Mouse (Mus musculus) midbrain, embryonic 13.5 days (tissue): ENCODE data around the gene Aamp. TPM values are rescaled to one million over a fixed set of nuclear protein-coding genes. Genes with fewer than 3 reads are reported as not detected.
"Not testable (repeated sequence)": the region's sequence is repeated elsewhere in the genome, so short reads cannot be mapped to it uniquely, and the experiment has no call there.

Source experiments
- ATAC-seq: fragments of 200-750 bp; cut with Nextera tagmentation; 2 replicates; pipeline ENCODE4 v1.8.0; 2017; ENCODE audit warnings: mild to moderate bottlenecking, moderate TSS enrichment, moderate library complexity
- H3K27ac ChIP-seq: fragments of 300-500 bp; sonication (generic); 2 replicates; pipeline ENCODE4 v1.5.1; 2015; ENCODE audit warnings: inconsistent platforms, mild to moderate bottlenecking, moderate library complexity
- H3K27me3 ChIP-seq: fragments of 300-500 bp; sonication (generic); 2 replicates; pipeline ENCODE4 v1.6.1; 2015; ENCODE audit warnings: mild to moderate bottlenecking, inconsistent platforms
- H3K36me3 ChIP-seq: fragments of 300-500 bp; sonication (generic); 2 replicates; pipeline ENCODE4 v1.6.1; 2015; ENCODE audit warnings: mild to moderate bottlenecking, inconsistent platforms
- H3K4me1 ChIP-seq: fragments of 300-500 bp; sonication (generic); replicated peaks from 2 replicates; pipeline ENCODE4 v1.6.1; 2015; ENCODE audit warnings: inconsistent platforms
- H3K4me2 ChIP-seq: fragments of 300-500 bp; sonication (generic); replicated peaks from 2 replicates; pipeline ENCODE4 v1.6.1; 2015; ENCODE audit warnings: moderate library complexity, mild to moderate bottlenecking, inconsistent platforms
- H3K4me3 ChIP-seq: fragments of 300-500 bp; sonication (generic); replicated peaks from 2 replicates; pipeline ENCODE4 v1.5.1; 2015; ENCODE audit warnings: mild to moderate bottlenecking, inconsistent platforms
- H3K9ac ChIP-seq: fragments of 300-500 bp; sonication (generic); replicated peaks from 2 replicates; pipeline ENCODE4 v1.6.1; 2015; ENCODE audit warnings: mild to moderate bottlenecking, inconsistent platforms
- H3K9me3 ChIP-seq: fragments of 300-500 bp; sonication (generic); 2 replicates; pipeline ENCODE4 v1.6.1; 2016; ENCODE audit warnings: mild to moderate bottlenecking, inconsistent platforms
- WGBS: fragments of 180-500 bp; shearing (Covaris S2); methylation state at CpG from one replicate; pipeline ENCODE4 v1.1.7; 2015; 5-methylcytosine and 5-hydroxymethylcytosine counted together
- polyA plus RNA-seq: library from polyadenylated mRNA; unstranded; fragments of >200 nt; fragmentation: Nextera tagmentation; extraction: Ambion mirVana; gene quantifications from 2 replicates; pipeline ENCODE4 v1.2.1, GENCODE M21; 2015

Aamp gene
- polyA plus RNA-seq, 1 experiment from 2014 or later, result 198 TPM

DNA sequence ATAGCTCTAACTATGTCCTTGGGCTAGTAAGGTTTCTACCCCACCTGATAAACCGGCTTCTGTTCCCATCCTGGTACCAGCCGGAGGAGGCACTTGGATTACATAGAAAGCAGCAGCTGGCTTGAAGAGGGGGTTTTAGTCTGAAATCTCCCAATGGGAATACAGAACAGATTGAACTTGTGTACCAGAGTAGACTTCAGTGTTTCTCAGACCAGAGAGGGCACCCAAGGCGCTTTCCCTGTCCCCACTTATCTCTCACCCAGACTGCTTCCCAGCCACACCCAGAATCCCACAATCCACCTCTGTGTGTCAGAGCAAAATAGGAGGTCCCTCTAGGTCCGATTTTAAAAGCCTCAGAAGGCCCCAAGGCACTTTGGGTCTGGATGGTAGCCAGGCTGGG is 3.8 kb upstream of the Aamp start:
- H3K9ac ChIP-seq, result 0 out of 2 replicates have a peak overlapping the region, but pooled peaks have one; percentile 14
- H3K4me3 ChIP-seq, result no peak overlapping the region
- H3K9me3 ChIP-seq, result no peaks in the 10 kb centered on the region
- no peak overlapping the region for H3K27ac ChIP-seq
- H3K27me3 ChIP-seq, result no peaks in the 10 kb centered on the region
- WGBS, result 78% methylated on average over 4 of the region's 4 CpGs
- peaks cover 29% of the 10 kb centered on the region for H3K36me3 ChIP-seq
- ATAC-seq, result no peak
- no peak overlapping the region for H3K4me2 ChIP-seq
- peaks cover 24% of the 10 kb centered on the region for H3K4me1 ChIP-seq

DNA sequence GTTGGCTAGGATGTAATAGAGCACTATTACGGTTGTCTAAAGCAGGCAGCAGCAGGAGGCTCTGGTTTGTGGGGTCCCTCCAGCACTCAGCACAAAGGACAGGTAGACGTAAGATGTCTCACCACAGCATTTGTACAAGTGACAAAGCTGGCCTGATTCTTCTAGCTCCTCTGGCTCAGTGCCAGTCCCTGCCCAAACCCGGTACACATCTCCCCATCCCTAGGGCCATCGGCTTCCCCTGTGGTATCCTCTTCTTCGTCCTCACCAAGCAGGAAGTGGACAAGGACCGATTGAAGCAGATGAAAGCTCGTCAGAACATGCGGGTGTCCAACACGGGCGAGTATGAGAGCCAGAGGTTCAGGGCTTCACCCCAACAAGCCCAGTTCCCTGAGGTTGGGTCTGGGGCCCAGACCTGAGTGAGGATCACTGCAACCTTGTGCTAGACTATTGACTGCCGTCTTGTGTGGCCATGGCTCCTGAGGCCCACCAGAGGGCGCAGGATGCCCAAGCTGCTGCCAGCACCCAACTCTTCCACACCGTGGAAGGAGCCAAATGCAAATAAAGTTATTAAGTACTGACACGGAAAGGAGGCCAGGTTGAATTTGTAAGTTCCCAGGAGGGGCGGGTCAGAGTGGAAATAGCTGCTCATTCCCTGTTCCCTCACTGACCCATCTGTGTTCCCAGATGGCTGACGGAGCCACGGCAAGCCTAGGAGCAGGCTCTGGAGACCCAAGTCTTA is 2.5 kb upstream of the Aamp start:
- not testable (repeated sequence) for H3K4me2 ChIP-seq, H3K4me3 ChIP-seq, H3K27me3 ChIP-seq, H3K9ac ChIP-seq, H3K27ac ChIP-seq, ATAC-seq, H3K9me3 ChIP-seq
- Histone ChIP-seq H3K4me1 (peaks cover 34% of the 10 kb centered on the region), H3K36me3 (peaks cover 34% of the 10 kb centered on the region)
- WGBS, result 60% methylated on average over 15 of the region's 17 CpGs

- H3K9ac ChIP-seq, result peak overlapping the region; percentile 78
- peaks cover 37% of the 10 kb centered on the region for H3K4me1 ChIP-seq
- H3K9me3 ChIP-seq, result no peaks in the 10 kb centered on the region
- H3K36me3 ChIP-seq, result peaks cover 48% of the 10 kb centered on the region
- no peak overlapping the region for H3K27ac ChIP-seq
- H3K27me3 ChIP-seq, result no peaks in the 10 kb centered on the region
- peak overlapping the region; percentile 81 for H3K4me2 ChIP-seq
- 4% methylated on average over 23 of the region's 23 CpGs for WGBS
- H3K4me3 ChIP-seq, result peak overlapping the region; percentile 74
- ATAC-seq, result no peak
Observed at GRCm38 (mm10) chr1:74285212-74286010, 873 bp upstream of the Aamp start.

DNA sequence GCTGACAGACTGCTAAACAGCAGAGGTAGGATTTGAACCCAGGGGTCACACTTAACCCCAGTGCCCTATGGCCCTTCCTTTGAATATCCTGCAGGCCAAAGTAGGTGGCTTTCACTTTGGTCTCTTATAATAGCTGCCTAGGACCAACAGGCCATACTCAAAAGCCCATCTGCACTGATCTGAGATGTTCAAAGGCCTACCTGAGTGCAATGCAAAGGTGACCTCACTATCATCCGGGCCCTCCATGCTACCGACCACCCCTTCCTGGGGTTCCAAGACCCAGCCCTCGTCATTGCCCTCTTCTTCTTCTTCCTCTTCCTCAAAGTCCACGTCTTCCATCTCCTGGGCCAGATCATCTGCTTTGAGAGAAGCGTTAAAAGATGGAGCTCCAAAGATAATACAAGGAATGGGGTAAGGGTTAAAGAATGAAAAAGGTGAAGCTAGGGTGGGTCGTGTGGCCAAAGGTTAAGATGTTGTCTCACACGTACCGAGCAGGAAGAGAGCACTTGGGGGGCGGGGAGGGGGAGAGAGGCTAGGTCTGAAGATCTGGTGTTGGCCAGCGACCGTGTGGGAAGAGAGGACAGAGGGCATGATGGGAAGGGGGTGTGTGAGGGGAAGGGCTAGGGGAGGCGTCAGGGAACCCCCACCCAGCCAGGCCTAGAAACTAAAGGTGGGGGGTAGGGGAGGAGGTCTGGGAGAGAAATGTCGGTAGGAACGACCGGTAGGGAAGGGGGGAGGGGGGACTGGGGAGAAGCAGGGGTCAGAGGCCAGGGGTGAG is 663 bp downstream of the Aamp start:
- H3K9ac ChIP-seq, result peak overlapping the region; percentile 74
- no peaks in the 10 kb centered on the region for H3K27me3 ChIP-seq
- H3K9me3 ChIP-seq, result no peaks in the 10 kb centered on the region
- peak overlapping the region; percentile 64 for H3K27ac ChIP-seq
- H3K4me2 ChIP-seq, result peak overlapping the region; percentile 71
- whole genome bisulfite sequencing, result 15% methylated on average over 15 of the region's 15 CpGs
- H3K36me3 ChIP-seq, result peaks cover 50% of the 10 kb centered on the region
- peak overlapping the region; percentile 74 for H3K4me3 ChIP-seq
- peaks cover 37% of the 10 kb centered on the region for H3K4me1 ChIP-seq
- peak; percentile 38 for ATAC-seq

GRCm38 (mm10) chr1:74282896-74283625 is 1.5 kb downstream of the Aamp start:
- Histone ChIP-seq H3K27me3 (no peaks in the 10 kb centered on the region), H3K4me1 (peaks cover 37% of the 10 kb centered on the region), H3K4me2 (peak overlapping the region; percentile 71), H3K36me3 (peaks cover 49% of the 10 kb centered on the region), H3K27ac (no peak overlapping the region), H3K9ac (no peak overlapping the region), H3K4me3 (peak overlapping the region; percentile 74; the same call in 1 of the 2 replicates), H3K9me3 (no peaks in the 10 kb centered on the region)
- WGBS, result 89% methylated on average over 10 of the region's 10 CpGs
- no peak for ATAC-seq

- no peak overlapping the region for H3K4me2 ChIP-seq
- no peak overlapping the region for H3K9ac ChIP-seq
- H3K4me1 ChIP-seq, result peaks cover 37% of the 10 kb centered on the region
- no peaks in the 10 kb centered on the region for H3K9me3 ChIP-seq
- peaks cover 49% of the 10 kb centered on the region for H3K36me3 ChIP-seq
- 96% methylated on average over 8 of the region's 8 CpGs for WGBS
- no peak overlapping the region for H3K4me3 ChIP-seq
- no peak overlapping the region for H3K27ac ChIP-seq
- ATAC-seq, result no peak
- no peaks in the 10 kb centered on the region for H3K27me3 ChIP-seq
Observed at GRCm38 (mm10) chr1:74281886-74282285, 2.7 kb downstream of the Aamp start.

DNA sequence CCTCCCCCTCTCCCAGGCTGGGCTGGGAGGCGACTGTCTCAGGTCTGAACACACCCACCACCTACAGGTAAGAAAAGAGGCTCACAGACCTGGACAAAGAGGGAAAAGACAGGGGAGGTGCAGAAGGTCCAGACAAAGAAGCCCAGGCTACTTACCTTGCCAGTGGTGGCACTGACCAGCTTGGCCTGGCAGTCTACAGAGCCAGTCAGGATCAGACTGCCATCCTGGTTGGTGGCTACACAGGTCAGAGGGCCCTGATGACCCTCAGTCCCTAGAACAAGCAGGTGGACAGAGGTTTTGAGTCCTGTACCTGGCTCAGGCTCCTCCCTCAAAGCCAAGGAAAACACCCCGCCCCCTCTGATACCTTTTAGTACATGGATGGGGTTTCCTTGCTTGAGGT is 3.2 kb downstream of the Aamp start:
- 100% methylated on average over 2 of the region's 2 CpGs for WGBS
- H3K4me3 ChIP-seq, result no peak overlapping the region
- peaks cover 49% of the 10 kb centered on the region for H3K36me3 ChIP-seq

GRCm38 (mm10) chr1:74280591-74281325 is 3.8 kb downstream of the Aamp start:
- no peak for ATAC-seq
- H3K9ac ChIP-seq, result no peak overlapping the region
- peaks cover 49% of the 10 kb centered on the region for H3K36me3 ChIP-seq
- H3K4me2 ChIP-seq, result no peak overlapping the region
- H3K27ac ChIP-seq, result no peak overlapping the region
- no peaks in the 10 kb centered on the region for H3K27me3 ChIP-seq
- no peak overlapping the region for H3K4me3 ChIP-seq
- peaks cover 26% of the 10 kb centered on the region for H3K4me1 ChIP-seq
- WGBS, result 97% methylated on average over 14 of the region's 14 CpGs
- H3K9me3 ChIP-seq, result no peaks in the 10 kb centered on the region

More for the DNA sequence above, 3.2 kb downstream of the Aamp start:
- H3K27me3 ChIP-seq, result no peaks in the 10 kb centered on the region
- no peak overlapping the region for H3K27ac ChIP-seq
- peaks cover 32% of the 10 kb centered on the region for H3K4me1 ChIP-seq
- no peak overlapping the region for H3K9ac ChIP-seq
- H3K9me3 ChIP-seq, result no peaks in the 10 kb centered on the region
- ATAC-seq, result no peak
- no peak overlapping the region for H3K4me2 ChIP-seq

GRCm38 (mm10) chr1:74278988-74279387 is 5.5 kb downstream of the Aamp start:
- H3K27ac ChIP-seq, result no peak overlapping the region
- no peak overlapping the region for H3K4me3 ChIP-seq
- peaks cover 49% of the 10 kb centered on the region for H3K36me3 ChIP-seq
- H3K27me3 ChIP-seq, result no peaks in the 10 kb centered on the region
- WGBS, result 91% methylated on average over 11 of the region's 11 CpGs
- H3K9me3 ChIP-seq, result no peaks in the 10 kb centered on the region
- H3K4me1 ChIP-seq, result peaks cover 20% of the 10 kb centered on the region
- H3K9ac ChIP-seq, result no peak overlapping the region
- H3K4me2 ChIP-seq, result no peak overlapping the region
- no peak for ATAC-seq

GRCm38 (mm10) chr1:74278538-74278937 is 6.0 kb downstream of the Aamp start, which contains the start of gene Gpbar1:
Gene Gpbar1 (plus strand): TSS chr1:74278550.
- H3K9ac ChIP-seq, result 0 out of 2 replicates have a peak within 1 kb of the TSS, but pooled peaks have one; percentile 6
- H3K36me3 ChIP-seq, result peaks cover 49% of the 10 kb centered on the region
- H3K27me3 ChIP-seq, result no peaks in the 10 kb centered on the region
- no peak within 1 kb of the TSS for H3K4me3 ChIP-seq
- 96% methylated on average over 10 of the region's 10 CpGs for WGBS
- no peak within 1 kb of the TSS for H3K27ac ChIP-seq
- no peak for ATAC-seq
- H3K4me2 ChIP-seq, result no peak within 1 kb of the TSS
- H3K4me1 ChIP-seq, result peaks cover 16% of the 10 kb centered on the region
- H3K9me3 ChIP-seq, result no peaks in the 10 kb centered on the region
